Mouse (Mus musculus): ENCODE data around the gene Cacng6. TPM values are rescaled to one million over a fixed set of nuclear protein-coding genes. Genes with fewer than 3 reads are reported as not detected.

The Cacng6 gene
- polyA plus RNA-seq (2017; shearing (Covaris generic)) = not detected

GRCm38 (mm10) chr7:3423895-3424294 is at the start of gene Cacng6:
TSS of gene Cacng6 (plus strand) at chr7:3424195.

GRCm38 (mm10) chr7:3390413-3391080 is 33.4 kb upstream of the Cacng6 start, which contains the start of gene Cacng8:
TSS of gene Cacng8 (plus strand) at chr7:3390683.

Other genes with a start within 250 kb of the Cacng6 start
- not detected for gene Nlrp12, start 174.5 kb upstream of the Cacng6 start, polyA plus RNA-seq (2017; shearing (Covaris generic))
- 5.4 TPM for gene Myadm, start 135.1 kb upstream of the Cacng6 start, polyA plus RNA-seq (2017; shearing (Covaris generic))
- gene Prkcg, start 135.0 kb upstream of the Cacng6 start, polyA plus RNA-seq (2017; shearing (Covaris generic)) = not detected
- gene Cacng7, start 91.2 kb upstream of the Cacng6 start, polyA plus RNA-seq (2017; shearing (Covaris generic)) = not detected
- gene Cacng8, start 33.5 kb upstream of the Cacng6 start, polyA plus RNA-seq (2017; shearing (Covaris generic)) = not detected
- not detected for gene Tarm1, start 78.4 kb downstream of the Cacng6 start, polyA plus RNA-seq (2017; shearing (Covaris generic))
- gene Oscar, start 192.0 kb downstream of the Cacng6 start, polyA plus RNA-seq (2017; shearing (Covaris generic)) = not detected
- gene Ndufa3, start 193.2 kb downstream of the Cacng6 start, polyA plus RNA-seq (2017; shearing (Covaris generic)) = 559 TPM
- gene Tfpt, start 205.7 kb downstream of the Cacng6 start, polyA plus RNA-seq (2017; shearing (Covaris generic)) = 46.3 TPM
- gene Prpf31, start 205.8 kb downstream of the Cacng6 start, polyA plus RNA-seq (2017; shearing (Covaris generic)) = 98.0 TPM
- gene Cnot3, start 221.1 kb downstream of the Cacng6 start, polyA plus RNA-seq (2017; shearing (Covaris generic)) = 121 TPM
- 33.1 TPM for gene Leng1, start 241.6 kb downstream of the Cacng6 start, polyA plus RNA-seq (2017; shearing (Covaris generic))